Mouse (Mus musculus) lung, adult 2 months (tissue): ENCODE data around the gene Kif26b. TPM values are rescaled to one million over a fixed set of nuclear protein-coding genes. Genes with fewer than 3 reads are reported as not detected.

Source experiments
- DNase-seq: peaks from one replicate; pipeline ENCODE4 v3.0.0; 2022
- H3K4me1 ChIP-seq: fragments of 200-500 bp; 2 replicates; pipeline ENCODE4 v1.6.1; 2011; ENCODE audit warnings: low read length; ENCODE audit not compliant: control insufficient read depth, insufficient read depth
- H3K4me3 ChIP-seq: fragments of 200-500 bp; replicated peaks from 2 replicates; pipeline ENCODE3; 2011; ENCODE audit warnings: low read depth, mild to moderate bottlenecking, control low read depth, low read length; ENCODE audit errors: extremely low read depth
- CTCF ChIP-seq: fragments of 200-500 bp; IDR thresholded peaks from 2 replicates; pipeline ENCODE4 v1.5.1; 2011; ENCODE audit warnings: mild to moderate bottlenecking, low read length, control low read depth; ENCODE audit not compliant: insufficient read depth
- POLR2A ChIP-seq: fragments of 200-500 bp; IDR thresholded peaks from 2 replicates; pipeline ENCODE4 v1.6.1; 2011; ENCODE audit warnings: low read depth, mild to moderate bottlenecking, control low read depth, low read length, borderline replicate concordance; ENCODE audit errors: extremely low read depth
- WGBS: fragments of 180-500 bp; shearing (Covaris S2); methylation state at CpG from one replicate; pipeline ENCODE4 v1.1.7; 2018; 5-methylcytosine and 5-hydroxymethylcytosine counted together
- polyA plus RNA-seq: library from polyadenylated mRNA; depleted of rRNA; stranded (reverse); fragments of >200 nt; gene quantifications from 2 replicates; pipeline ENCODE4 v1.2.3, GENCODE M21; 2012

The Kif26b gene
- polyA plus RNA-seq, 1 experiment, result 3.6 TPM

DNA sequence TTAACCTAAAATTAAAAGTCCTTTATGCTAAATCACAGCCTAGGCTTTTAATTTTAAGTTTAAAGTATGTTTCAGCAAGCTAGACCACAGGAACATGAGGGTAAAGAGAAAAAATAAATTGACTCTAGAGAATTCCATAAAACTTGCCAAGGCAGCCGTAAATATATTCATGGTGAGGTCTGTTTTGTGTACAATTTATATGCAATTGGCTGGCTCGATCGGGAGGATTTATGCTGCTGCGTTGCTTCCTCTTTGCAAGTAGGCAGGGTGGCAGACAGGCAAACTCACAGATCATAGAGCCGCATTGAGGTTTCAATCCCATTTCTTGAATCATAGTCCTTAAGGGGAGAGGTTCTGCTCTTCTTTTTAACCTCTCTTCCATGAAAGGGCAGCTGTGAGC, 318.6 kb downstream of the Kif26b start:
- WGBS, result 77% methylated on average over 5 of the region's 5 CpGs
- no peaks in the 10 kb centered on the region for H3K4me1 ChIP-seq
- no peak overlapping the region for H3K4me3 ChIP-seq
- no peak for TF ChIP-seq CTCF
- no peak for TF ChIP-seq POLR2A
- no peak for DNase-seq

- no peak overlapping the region for H3K4me3 ChIP-seq
- 77% methylated on average over 5 of the region's 5 CpGs for WGBS
- TF ChIP-seq CTCF, result no peak
- TF ChIP-seq POLR2A, result no peak
- no peaks in the 10 kb centered on the region for H3K4me1 ChIP-seq
- DNase-seq, result no peak
These were observed 319.6 kb downstream of the Kif26b start for GRCm38 (mm10) chr1:178848380-178849106.

DNA sequence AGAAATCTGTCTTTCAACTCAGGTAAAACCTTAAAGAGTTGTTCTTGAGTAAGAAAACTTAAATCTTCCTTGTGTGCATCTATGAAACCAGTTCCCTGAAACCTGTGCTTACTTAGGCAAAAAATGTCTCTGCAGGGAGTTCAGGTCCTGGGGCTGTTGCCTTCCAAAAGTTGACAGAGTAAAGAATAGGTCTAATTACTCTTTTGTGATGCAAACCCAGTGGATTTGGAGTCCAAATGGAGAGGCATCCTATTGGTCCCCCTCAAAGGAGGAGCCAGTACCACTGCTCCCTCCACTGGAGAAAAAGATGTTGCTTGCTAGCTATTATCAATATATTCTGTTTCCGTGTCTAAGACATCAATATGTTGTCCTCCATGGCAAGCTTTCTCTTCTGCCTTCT, 321.6 kb downstream of the Kif26b start:
- no peak for DNase-seq
- no peaks in the 10 kb centered on the region for H3K4me1 ChIP-seq
- H3K4me3 ChIP-seq, result no peak overlapping the region
- 61% methylated on average over 1 of the region's 1 CpGs for WGBS
- TF ChIP-seq POLR2A (no peak), CTCF (no peak)

- WGBS, result 86% methylated on average over 4 of the region's 4 CpGs
- no peak for DNase-seq
- no peak for TF ChIP-seq POLR2A
- no peak for TF ChIP-seq CTCF
These were observed 326.0 kb downstream of the Kif26b start for GRCm38 (mm10) chr1:178854936-178855335.

DNA sequence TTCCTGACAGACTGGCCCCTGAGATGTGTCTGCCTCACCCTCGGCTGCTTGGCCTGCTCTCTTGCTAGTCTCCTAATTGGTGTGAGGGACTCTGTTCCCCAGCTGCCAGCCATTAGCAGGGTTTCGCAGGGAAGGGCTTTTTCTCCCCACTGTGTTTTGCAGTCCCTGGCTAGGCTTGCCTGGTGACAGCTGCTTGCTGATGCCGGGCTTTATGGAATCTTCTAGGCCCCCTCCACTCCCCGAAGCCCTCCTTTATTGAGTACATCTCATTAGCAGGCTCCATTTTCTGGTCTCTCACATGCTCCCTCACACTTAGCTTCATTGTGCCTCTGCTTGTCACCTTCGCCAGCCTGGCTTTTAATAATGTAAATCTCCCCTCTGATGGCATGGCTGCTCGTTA, 327.0 kb downstream of the Kif26b start:
- H3K4me3 ChIP-seq, result no peak overlapping the region
- no peaks in the 10 kb centered on the region for H3K4me1 ChIP-seq
- no peak for DNase-seq
- WGBS, result 72% methylated on average over 6 of the region's 6 CpGs
- TF ChIP-seq CTCF (no peak), POLR2A (no peak)

More at GRCm38 (mm10) chr1:178854936-178855335, 326.0 kb downstream of the Kif26b start:
- no peak overlapping the region for H3K4me3 ChIP-seq
- no peaks in the 10 kb centered on the region for H3K4me1 ChIP-seq

DNA sequence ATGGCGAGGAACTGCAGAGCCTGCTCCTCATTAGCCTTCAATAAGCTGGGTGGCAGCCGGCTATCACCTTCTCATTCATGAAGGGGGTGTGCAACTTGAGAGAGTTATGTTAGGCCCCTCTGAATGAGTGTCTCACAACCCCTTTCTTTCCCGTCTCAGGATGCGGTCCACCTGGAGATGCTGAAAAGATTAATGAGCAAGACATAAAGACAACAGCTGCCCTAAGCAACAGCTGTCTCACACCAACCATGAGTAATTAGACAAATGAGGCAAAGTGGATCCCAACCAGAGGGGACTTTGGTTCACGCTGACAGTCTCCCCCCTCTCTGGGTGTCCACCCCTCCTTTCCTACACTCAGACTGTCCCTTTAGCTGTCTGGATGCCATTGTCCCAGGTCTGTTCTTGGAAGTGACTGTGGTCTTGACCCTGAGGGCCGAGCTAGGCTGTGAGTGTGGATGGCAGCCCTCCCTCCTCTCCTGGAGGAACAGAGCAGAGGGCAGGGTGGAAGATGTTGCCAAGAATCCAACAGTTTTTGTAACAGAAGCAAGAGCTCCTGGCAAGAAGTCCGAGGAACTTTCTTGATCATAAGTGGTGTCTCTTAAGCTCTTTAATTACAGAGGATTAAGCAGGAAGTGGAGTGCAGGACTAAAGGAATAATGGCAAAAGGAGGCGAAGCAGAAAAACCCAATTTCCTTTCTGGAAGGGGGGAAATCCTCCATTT, 331.9 kb downstream of the Kif26b start:
- TF ChIP-seq CTCF (no peak), POLR2A (no peak)
- no peaks in the 10 kb centered on the region for H3K4me1 ChIP-seq
- no peak for DNase-seq
- WGBS, result 67% methylated on average over 8 of the region's 8 CpGs
- no peak overlapping the region for H3K4me3 ChIP-seq

- H3K4me1 ChIP-seq, result no peaks in the 10 kb centered on the region
- TF ChIP-seq POLR2A (no peak), CTCF (no peak)
- H3K4me3 ChIP-seq, result no peak overlapping the region
- 82% methylated on average over 8 of the region's 8 CpGs for WGBS
- DNase-seq, result no peak
These were observed 332.5 kb downstream of the Kif26b start for GRCm38 (mm10) chr1:178861392-178861762.

DNA sequence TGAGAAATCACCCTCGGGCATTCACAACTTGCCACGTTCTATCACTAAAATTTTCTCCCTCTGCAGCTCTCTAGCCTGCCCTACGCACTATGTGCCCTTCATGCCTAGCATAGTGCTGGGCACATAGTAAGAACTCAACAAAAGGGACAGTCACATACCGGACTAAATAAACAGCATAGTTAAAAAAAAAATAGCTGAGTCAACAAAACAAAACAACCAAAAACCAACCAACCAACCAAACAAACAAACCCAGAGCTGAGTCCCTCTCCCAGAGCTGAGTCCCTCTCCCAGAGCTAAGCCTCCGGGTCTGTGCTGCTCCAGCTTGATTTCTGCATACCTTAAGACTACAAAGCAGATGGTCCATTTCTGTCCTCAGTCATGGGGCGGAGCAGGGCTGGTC, 334.8 kb downstream of the Kif26b start:
- DNase-seq, result no peak
- 82% methylated on average over 6 of the region's 6 CpGs for WGBS
- no peak for TF ChIP-seq CTCF
- TF ChIP-seq POLR2A, result no peak
- no peak overlapping the region for H3K4me3 ChIP-seq
- H3K4me1 ChIP-seq, result no peaks in the 10 kb centered on the region

DNA sequence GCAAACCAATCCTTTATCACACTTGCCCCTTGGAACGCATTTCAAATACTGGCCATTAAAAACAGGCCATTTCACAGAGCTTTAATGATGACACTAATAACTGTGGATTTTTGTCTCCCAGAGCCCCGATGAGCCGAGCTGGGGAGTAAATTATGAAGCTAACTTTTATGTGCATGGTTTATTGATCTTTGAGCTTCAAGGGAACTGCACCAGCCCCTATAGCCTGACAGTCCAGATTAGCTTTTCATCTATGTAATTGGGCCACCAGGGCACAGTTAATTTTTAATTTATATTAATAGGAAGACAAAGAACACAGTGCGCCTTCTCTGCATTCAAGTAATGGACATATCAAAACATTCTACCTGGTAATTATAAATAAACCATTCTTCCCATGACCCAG, 335.4 kb downstream of the Kif26b start:
- Histone ChIP-seq H3K4me1 (no peaks in the 10 kb centered on the region), H3K4me3 (no peak overlapping the region)
- DNase-seq, result no peak
- WGBS, result 90% methylated on average over 4 of the region's 4 CpGs
- TF ChIP-seq CTCF (no peak), POLR2A (no peak)

GRCm38 (mm10) chr1:178866757-178867156, 337.8 kb downstream of the Kif26b start:
- no peak for DNase-seq
- Histone ChIP-seq H3K4me1 (no peaks in the 10 kb centered on the region), H3K4me3 (no peak overlapping the region)
- no peak for TF ChIP-seq POLR2A
- WGBS, result 73% methylated on average over 4 of the region's 4 CpGs
